Mouse (Mus musculus) activated CD4-positive, CD25-positive, alpha-beta regulatory T cell, adult 9 weeks (primary cell): Measurements from ENCODE around the gene Tnfsf10. TPM values are rescaled to one million over a fixed set of nuclear protein-coding genes. Genes with fewer than 3 reads are reported as not detected.

Experiments
- polyA plus RNA-seq: library from polyadenylated mRNA; unstranded; fragments of 100-300 nt; shearing (Covaris generic); gene quantifications from one replicate; pipeline ENCODE4 v1.2.1, GENCODE M21; 2017

Tnfsf10 gene
- polyA plus RNA-seq: 32.7 TPM

DNA sequence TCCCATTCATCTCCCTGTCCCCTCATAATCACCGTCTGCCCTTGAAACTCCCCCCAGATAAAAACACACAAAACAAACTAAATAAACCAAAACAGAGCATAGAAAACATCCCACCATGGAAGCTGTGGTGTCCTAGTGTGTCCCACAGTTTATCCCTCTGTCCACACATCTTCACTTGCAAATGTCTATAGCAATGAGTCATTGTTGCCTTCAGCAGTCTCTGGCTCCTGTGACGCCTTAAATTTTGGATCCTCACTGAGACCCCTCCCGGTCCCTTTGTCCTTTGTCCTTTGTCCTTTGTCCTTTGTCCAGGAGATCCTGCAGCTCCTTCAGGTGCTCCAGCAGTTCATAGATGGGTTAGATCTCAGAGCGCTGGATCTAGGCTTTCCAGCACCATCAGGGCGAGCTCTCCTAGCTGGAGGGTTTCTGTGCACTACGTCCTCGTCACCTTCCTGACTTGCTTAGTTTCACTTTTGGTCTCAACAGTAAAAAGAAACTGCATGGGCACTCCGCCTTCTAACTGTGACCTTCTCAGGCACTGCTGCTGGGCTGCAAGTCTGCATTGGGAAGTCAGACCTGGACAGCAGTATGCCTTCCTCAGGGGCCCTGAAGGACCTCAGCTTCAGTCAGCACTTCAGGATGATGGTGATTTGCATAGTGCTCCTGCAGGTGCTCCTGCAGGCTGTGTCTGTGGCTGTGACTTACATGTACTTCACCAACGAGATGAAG is at the start of gene Tnfsf10:
Tnfsf10 (plus strand) TSS at position 470 of the 729 bp plus-strand sequence.

DNA sequence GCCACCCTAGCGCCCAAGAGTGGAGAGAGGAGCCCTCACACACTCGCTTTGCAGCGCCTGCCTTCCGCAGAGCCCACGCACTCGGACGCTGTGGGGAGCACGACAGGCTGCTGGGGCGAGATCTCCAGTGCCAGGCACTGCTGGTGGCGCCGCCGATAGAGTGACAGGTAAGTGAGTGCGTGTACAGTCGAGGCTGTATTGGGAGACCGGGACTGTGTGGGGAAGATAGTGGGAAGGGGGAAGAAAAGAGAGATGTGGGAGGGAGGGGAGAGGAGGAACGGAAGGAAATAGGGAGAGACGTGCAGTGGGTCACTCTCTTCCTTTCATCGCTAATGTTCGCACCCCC is 54.4 kb downstream of the Tnfsf10 start, which contains the start of gene Ghsr:
Ghsr (plus strand) TSS at position 76 of the 346 bp plus-strand sequence.

Other genes starting within 250 kb of the Tnfsf10 start
- gene Ect2, start 163.2 kb upstream of the Tnfsf10 start, polyA plus RNA-seq: 8.2 TPM
- 24.9 TPM for gene Nceh1, start 134.1 kb upstream of the Tnfsf10 start, polyA plus RNA-seq
- gene Ghsr, start 54.3 kb downstream of the Tnfsf10 start, polyA plus RNA-seq: not detected